Mouse (Mus musculus): ENCODE data around the gene Ube2o. TPM values are rescaled to one million over a fixed set of nuclear protein-coding genes. Genes with fewer than 3 reads are reported as not detected.

Ube2o gene
- polyA plus RNA-seq, 1 experiment from 2014 or later, result 12.7 TPM

GRCm38 (mm10) chr11:116589020-116589531 lies 7.8 kb upstream of the Ube2o start:
- WGBS, result 44% methylated on average over 14 of the region's 14 CpGs
- Histone ChIP-seq H3K27ac (no peak overlapping the region), H3K36me3 (no peaks in the 10 kb centered on the region), H3K4me3 (no peak overlapping the region), H3K9me3 (replicated peaks) (no peaks in the 10 kb centered on the region), H3K27me3 (ENCODE audit: low read depth, poor library complexity, severe bottlenecking) (peaks cover 22% of the 10 kb centered on the region), H3K4me1 (peaks cover 39% of the 10 kb centered on the region)
- no peak for DNase-seq (ENCODE audit: low spot score)

GRCm38 (mm10) chr11:116586801-116587631 lies 5.8 kb upstream of the Ube2o start:
- H3K27me3 ChIP-seq (ENCODE audit: low read depth, poor library complexity, severe bottlenecking), result peaks cover 22% of the 10 kb centered on the region
- H3K9me3 ChIP-seq (replicated peaks), result no peaks in the 10 kb centered on the region
- peaks cover 27% of the 10 kb centered on the region for H3K4me1 ChIP-seq
- H3K27ac ChIP-seq, result 0 out of 2 replicates have a peak overlapping the region, but pooled peaks have one; percentile 3
- peak; percentile 84 for DNase-seq (ENCODE audit: low spot score)
- WGBS, result 24% methylated on average over 23 of the region's 23 CpGs
- no peaks in the 10 kb centered on the region for H3K36me3 ChIP-seq
- peak overlapping the region; percentile 38 for H3K4me3 ChIP-seq

GRCm38 (mm10) chr11:116586310-116586709 lies 5.1 kb upstream of the Ube2o start, which contains the start of gene Aanat:
Gene Aanat, plus strand, starts transcription at chr11:116586432.
- H3K36me3 ChIP-seq, result no peaks in the 10 kb centered on the region
- 73% methylated on average over 5 of the region's 5 CpGs for WGBS
- no peaks in the 10 kb centered on the region for H3K9me3 ChIP-seq (replicated peaks)
- no peak for DNase-seq (ENCODE audit: low spot score)
- peaks cover 28% of the 10 kb centered on the region for H3K4me1 ChIP-seq
- peaks cover 22% of the 10 kb centered on the region for H3K27me3 ChIP-seq (ENCODE audit: low read depth, poor library complexity, severe bottlenecking)
- 0 out of 2 replicates have a peak within 1 kb of the TSS, but pooled peaks have one; percentile 3 for H3K27ac ChIP-seq
- peak within 1 kb of the TSS; percentile 38 for H3K4me3 ChIP-seq

GRCm38 (mm10) chr11:116585682-116586081 lies 4.4 kb upstream of the Ube2o start:
- peaks cover 22% of the 10 kb centered on the region for H3K27me3 ChIP-seq (ENCODE audit: low read depth, poor library complexity, severe bottlenecking)
- H3K4me3 ChIP-seq, result no peak overlapping the region
- 71% methylated on average over 6 of the region's 6 CpGs for WGBS
- peaks cover 29% of the 10 kb centered on the region for H3K4me1 ChIP-seq
- no peak overlapping the region for H3K27ac ChIP-seq
- DNase-seq (ENCODE audit: low spot score), result no peak
- no peaks in the 10 kb centered on the region for H3K36me3 ChIP-seq
- H3K9me3 ChIP-seq (replicated peaks), result no peaks in the 10 kb centered on the region

- WGBS, result under 1% methylated on average over 90 of the region's 91 CpGs
- DNase-seq (ENCODE audit: low spot score), result no peak
- peaks cover 4% of the 10 kb centered on the region; the same call in 1 of the 2 replicates for H3K36me3 ChIP-seq
- no peaks in the 10 kb centered on the region for H3K27me3 ChIP-seq (ENCODE audit: low read depth, poor library complexity, severe bottlenecking)
- H3K27ac ChIP-seq, result peak overlapping the region; percentile 95
- H3K4me3 ChIP-seq, result peak overlapping the region; percentile 99
- H3K4me1 ChIP-seq, result peaks cover 27% of the 10 kb centered on the region
- H3K9me3 ChIP-seq (replicated peaks), result no peaks in the 10 kb centered on the region
Observed at GRCm38 (mm10) chr11:116580711-116581375, 404 bp downstream of the Ube2o start.

GRCm38 (mm10) chr11:116580031-116580652 lies 1.1 kb downstream of the Ube2o start:
- Histone ChIP-seq H3K27me3 (ENCODE audit: low read depth, poor library complexity, severe bottlenecking) (no peaks in the 10 kb centered on the region), H3K9me3 (replicated peaks) (no peaks in the 10 kb centered on the region), H3K4me1 (peaks cover 32% of the 10 kb centered on the region), H3K27ac (peak overlapping the region; percentile 95), H3K36me3 (peaks cover 4% of the 10 kb centered on the region; the same call in 1 of the 2 replicates), H3K4me3 (peak overlapping the region; percentile 99)
- DNase-seq (ENCODE audit: low spot score), result no peak
- 26% methylated on average over 10 of the region's 10 CpGs for WGBS

GRCm38 (mm10) chr11:116579280-116579679 lies 2.0 kb downstream of the Ube2o start:
- H3K9me3 ChIP-seq (replicated peaks), result no peaks in the 10 kb centered on the region
- peaks cover 41% of the 10 kb centered on the region for H3K4me1 ChIP-seq
- H3K27me3 ChIP-seq (ENCODE audit: low read depth, poor library complexity, severe bottlenecking), result no peaks in the 10 kb centered on the region
- DNase-seq (ENCODE audit: low spot score), result no peak
- no peak overlapping the region for H3K27ac ChIP-seq
- no peak overlapping the region for H3K4me3 ChIP-seq
- WGBS, result 97% methylated on average over 3 of the region's 3 CpGs
- peaks cover 4% of the 10 kb centered on the region; the same call in 1 of the 2 replicates for H3K36me3 ChIP-seq

GRCm38 (mm10) chr11:116575396-116575795 lies 5.9 kb downstream of the Ube2o start:
- Histone ChIP-seq H3K27ac (no peak overlapping the region), H3K27me3 (ENCODE audit: low read depth, poor library complexity, severe bottlenecking) (no peaks in the 10 kb centered on the region), H3K4me3 (no peak overlapping the region), H3K9me3 (replicated peaks) (no peaks in the 10 kb centered on the region), H3K36me3 (peaks cover 16% of the 10 kb centered on the region), H3K4me1 (peaks cover 61% of the 10 kb centered on the region)
- 88% methylated on average over 2 of the region's 2 CpGs for WGBS
- no peak for DNase-seq (ENCODE audit: low spot score)

GRCm38 (mm10) chr11:116574982-116575381 lies 6.3 kb downstream of the Ube2o start:
- WGBS, result 55% methylated on average over 6 of the region's 6 CpGs
- H3K27ac ChIP-seq, result 0 out of 2 replicates have a peak overlapping the region, but pooled peaks have one; percentile 1
- peaks cover 16% of the 10 kb centered on the region for H3K36me3 ChIP-seq
- no peak overlapping the region for H3K4me3 ChIP-seq
- H3K9me3 ChIP-seq (replicated peaks), result no peaks in the 10 kb centered on the region
- DNase-seq (ENCODE audit: low spot score), result no peak
- peaks cover 57% of the 10 kb centered on the region for H3K4me1 ChIP-seq
- no peaks in the 10 kb centered on the region for H3K27me3 ChIP-seq (ENCODE audit: low read depth, poor library complexity, severe bottlenecking)

- Histone ChIP-seq H3K4me3 (no peak overlapping the region), H3K27me3 (ENCODE audit: low read depth, poor library complexity, severe bottlenecking) (no peaks in the 10 kb centered on the region), H3K36me3 (peaks cover 16% of the 10 kb centered on the region), H3K27ac (0 out of 2 replicates have a peak overlapping the region, but pooled peaks have one; percentile 1), H3K9me3 (replicated peaks) (no peaks in the 10 kb centered on the region), H3K4me1 (peaks cover 52% of the 10 kb centered on the region)
- no peak for DNase-seq (ENCODE audit: low spot score)
- 69% methylated on average over 6 of the region's 6 CpGs for WGBS
Observed at GRCm38 (mm10) chr11:116574486-116574885, 6.8 kb downstream of the Ube2o start.

GRCm38 (mm10) chr11:116572756-116573543 lies 8.3 kb downstream of the Ube2o start:
- Histone ChIP-seq H3K27ac (peak overlapping the region; percentile 47), H3K27me3 (ENCODE audit: low read depth, poor library complexity, severe bottlenecking) (no peaks in the 10 kb centered on the region), H3K9me3 (replicated peaks) (no peaks in the 10 kb centered on the region), H3K36me3 (peaks cover 13% of the 10 kb centered on the region; the same call in 1 of the 2 replicates), H3K4me3 (no peak overlapping the region), H3K4me1 (peaks cover 51% of the 10 kb centered on the region)
- WGBS, result 56% methylated on average over 12 of the region's 12 CpGs
- no peak for DNase-seq (ENCODE audit: low spot score)
